Mouse (Mus musculus): ENCODE measurements around the gene Fam222b.

DNA sequence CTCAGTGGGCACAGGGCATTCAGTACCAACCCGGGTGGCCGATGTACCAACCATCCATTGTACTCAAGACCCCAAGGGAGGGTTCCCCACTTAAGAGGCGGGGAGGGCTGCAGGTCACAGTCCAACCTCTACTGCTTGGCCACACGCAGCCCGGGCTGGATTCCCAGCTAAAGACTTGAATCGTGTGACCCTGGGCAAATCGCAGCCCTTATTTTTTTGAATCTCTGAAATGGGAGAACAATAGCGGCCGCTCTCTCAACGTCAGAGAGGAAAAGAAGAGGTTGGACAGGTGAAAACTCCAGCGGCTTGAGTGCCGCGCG is 70.1 kb downstream of the Fam222b start:
- TF ChIP-seq POLR2A (IDR thresholded peaks at IDR 0.05; ENCODE audit: low read depth, low read length) (no peak), CTCF (IDR thresholded peaks at IDR 0.05; ENCODE audit: extremely low read depth, insufficient read depth, insufficient read length, insufficient replicate concordance) (no peak)

Data from spleen, adult 2 months (tissue).